Mouse (Mus musculus): ENCODE results near the gene Fgb. TPM values are rescaled to one million over a fixed set of nuclear protein-coding genes. Genes with fewer than 3 reads are reported as not detected.

Gene Fgb
- polyA plus RNA-seq (2015; fragmentation: Nextera tagmentation; extraction: Ambion mirVana) = 0.49 and 2.7 TPM in 2 replicates

GRCm38 (mm10) chr3:83049680-83050079 lies at the start of gene Fgb:
Fgb (minus strand) TSS chr3:83049863.
- no peak within 1 kb of the TSS for H3K27ac ChIP-seq
- 74% methylated on average over 8 of the region's 8 CpGs for WGBS

GRCm38 (mm10) chr3:83099139-83099538 lies 49.5 kb upstream of the Fgb start:
- H3K9ac ChIP-seq = no peak overlapping the region
- H3K4me2 ChIP-seq = peak overlapping the region; percentile 45
- 84% methylated on average over 1 of the region's 1 CpGs for WGBS
- H3K27ac ChIP-seq = no peak overlapping the region
- no peaks in the 10 kb centered on the region for H3K9me3 ChIP-seq
- no peaks in the 10 kb centered on the region for H3K27me3 ChIP-seq
- H3K4me3 ChIP-seq = peak overlapping the region; percentile 21
- no peaks in the 10 kb centered on the region for H3K36me3 ChIP-seq
- no peak for ATAC-seq (ENCODE audit: borderline replicate concordance, extremely low read depth, low FRiP score, low TSS enrichment)
- H3K4me1 ChIP-seq = peaks cover 5% of the 10 kb centered on the region; the same call in 1 of the 2 replicates

More at GRCm38 (mm10) chr3:83049680-83050079, at the start of gene Fgb:
- H3K36me3 ChIP-seq = no peaks in the 10 kb centered on the region
- no peak within 1 kb of the TSS for H3K4me3 ChIP-seq
- H3K27me3 ChIP-seq = no peaks in the 10 kb centered on the region
- H3K9me3 ChIP-seq = no peaks in the 10 kb centered on the region
- no peak within 1 kb of the TSS for H3K9ac ChIP-seq
- ATAC-seq (ENCODE audit: borderline replicate concordance, extremely low read depth, low FRiP score, low TSS enrichment) = no peak
- H3K4me2 ChIP-seq = no peak within 1 kb of the TSS
- H3K4me1 ChIP-seq = no peaks in the 10 kb centered on the region

GRCm38 (mm10) chr3:83098546-83099034 lies 48.9 kb upstream of the Fgb start:
- H3K36me3 ChIP-seq = no peaks in the 10 kb centered on the region
- H3K9ac ChIP-seq = no peak overlapping the region
- no peak; the same call in 1 of the 2 replicates for ATAC-seq (ENCODE audit: borderline replicate concordance, extremely low read depth, low FRiP score, low TSS enrichment)
- no peaks in the 10 kb centered on the region for H3K9me3 ChIP-seq
- no peaks in the 10 kb centered on the region for H3K27me3 ChIP-seq
- WGBS = 8% methylated on average over 14 of the region's 14 CpGs
- H3K27ac ChIP-seq = no peak overlapping the region
- H3K4me1 ChIP-seq = peaks cover 5% of the 10 kb centered on the region; the same call in 1 of the 2 replicates
- peak overlapping the region; percentile 21 for H3K4me3 ChIP-seq
- peak overlapping the region; percentile 45 for H3K4me2 ChIP-seq

- 83% methylated on average over 6 of the region's 6 CpGs for WGBS
Observed at GRCm38 (mm10) chr3:83097586-83097985, 47.9 kb upstream of the Fgb start.

GRCm38 (mm10) chr3:83080567-83081055 lies 30.9 kb upstream of the Fgb start:
- Histone ChIP-seq H3K36me3 (no peaks in the 10 kb centered on the region), H3K4me2 (peak overlapping the region; percentile 73), H3K9me3 (no peaks in the 10 kb centered on the region), H3K4me3 (peak overlapping the region; percentile 40), H3K9ac (0 out of 2 replicates have a peak overlapping the region, but pooled peaks have one; percentile 2), H3K4me1 (peaks cover 10% of the 10 kb centered on the region), H3K27me3 (no peaks in the 10 kb centered on the region), H3K27ac (peak overlapping the region; percentile 57; the same call in 1 of the 2 replicates)
- peak; percentile 88 for ATAC-seq (ENCODE audit: borderline replicate concordance, extremely low read depth, low FRiP score, low TSS enrichment)
- 3% methylated on average over 11 of the region's 11 CpGs for WGBS

More at GRCm38 (mm10) chr3:83097586-83097985, 47.9 kb upstream of the Fgb start:
- no peak for ATAC-seq (ENCODE audit: borderline replicate concordance, extremely low read depth, low FRiP score, low TSS enrichment)
- Histone ChIP-seq H3K36me3 (no peaks in the 10 kb centered on the region), H3K27me3 (no peaks in the 10 kb centered on the region), H3K4me3 (no peak overlapping the region), H3K4me2 (no peak overlapping the region), H3K9ac (no peak overlapping the region), H3K27ac (no peak overlapping the region), H3K9me3 (no peaks in the 10 kb centered on the region), H3K4me1 (peaks cover 5% of the 10 kb centered on the region; the same call in 1 of the 2 replicates)

GRCm38 (mm10) chr3:83076563-83076962 lies 26.9 kb upstream of the Fgb start:
- H3K9me3 ChIP-seq = no peaks in the 10 kb centered on the region
- H3K27me3 ChIP-seq = no peaks in the 10 kb centered on the region
- H3K4me1 ChIP-seq = peaks cover 10% of the 10 kb centered on the region
- no peak overlapping the region for H3K4me2 ChIP-seq
- H3K4me3 ChIP-seq = no peak overlapping the region
- H3K9ac ChIP-seq = no peak overlapping the region
- peaks cover 13% of the 10 kb centered on the region for H3K36me3 ChIP-seq
- H3K27ac ChIP-seq = no peak overlapping the region
- 37% methylated on average over 2 of the region's 3 CpGs for WGBS
- no peak for ATAC-seq (ENCODE audit: borderline replicate concordance, extremely low read depth, low FRiP score, low TSS enrichment)

- Histone ChIP-seq H3K36me3 (peaks cover 70% of the 10 kb centered on the region), H3K4me2 (no peak overlapping the region), H3K27me3 (no peaks in the 10 kb centered on the region), H3K9ac (no peak overlapping the region), H3K9me3 (no peaks in the 10 kb centered on the region), H3K4me1 (no peaks in the 10 kb centered on the region), H3K27ac (no peak overlapping the region), H3K4me3 (no peak overlapping the region)
- WGBS = 77% methylated on average over 4 of the region's 4 CpGs
- no peak for ATAC-seq (ENCODE audit: borderline replicate concordance, extremely low read depth, low FRiP score, low TSS enrichment)
Observed at GRCm38 (mm10) chr3:83070231-83070630, 20.6 kb upstream of the Fgb start.

- no peaks in the 10 kb centered on the region for H3K4me1 ChIP-seq
- no peak for ATAC-seq (ENCODE audit: borderline replicate concordance, extremely low read depth, low FRiP score, low TSS enrichment)
- no peak overlapping the region for H3K4me3 ChIP-seq
- H3K27me3 ChIP-seq = no peaks in the 10 kb centered on the region
- H3K9me3 ChIP-seq = no peaks in the 10 kb centered on the region
- no peak overlapping the region for H3K27ac ChIP-seq
- H3K9ac ChIP-seq = no peak overlapping the region
- peaks cover 72% of the 10 kb centered on the region for H3K36me3 ChIP-seq
- no peak overlapping the region for H3K4me2 ChIP-seq
- 92% methylated on average over 13 of the region's 13 CpGs for WGBS
Observed at GRCm38 (mm10) chr3:83068869-83069268, 19.2 kb upstream of the Fgb start.

GRCm38 (mm10) chr3:83067920-83068319 lies 18.3 kb upstream of the Fgb start:
- no peak for ATAC-seq (ENCODE audit: borderline replicate concordance, extremely low read depth, low FRiP score, low TSS enrichment)
- H3K4me1 ChIP-seq = no peaks in the 10 kb centered on the region
- 67% methylated on average over 9 of the region's 9 CpGs for whole genome bisulfite sequencing
- no peak overlapping the region for H3K4me2 ChIP-seq
- H3K36me3 ChIP-seq = peaks cover 78% of the 10 kb centered on the region
- no peak overlapping the region for H3K9ac ChIP-seq
- H3K27ac ChIP-seq = no peak overlapping the region
- no peaks in the 10 kb centered on the region for H3K9me3 ChIP-seq
- no peaks in the 10 kb centered on the region for H3K27me3 ChIP-seq
- H3K4me3 ChIP-seq = no peak overlapping the region

- H3K4me1 ChIP-seq = peaks cover 9% of the 10 kb centered on the region
- ATAC-seq (ENCODE audit: borderline replicate concordance, extremely low read depth, low FRiP score, low TSS enrichment) = no peak
- H3K27ac ChIP-seq = no peak overlapping the region
- no peak overlapping the region for H3K9ac ChIP-seq
- H3K9me3 ChIP-seq = no peaks in the 10 kb centered on the region
- H3K27me3 ChIP-seq = no peaks in the 10 kb centered on the region
- no peak overlapping the region for H3K4me3 ChIP-seq
- peaks cover 47% of the 10 kb centered on the region for H3K36me3 ChIP-seq
- WGBS = 95% methylated on average over 2 of the region's 2 CpGs
- no peak overlapping the region for H3K4me2 ChIP-seq
Observed at GRCm38 (mm10) chr3:83057046-83057445, 7.4 kb upstream of the Fgb start.

GRCm38 (mm10) chr3:83055281-83056038 lies 5.8 kb upstream of the Fgb start, which contains the start of gene Plrg1:
Plrg1 (plus strand) TSS chr3:83055522.
- H3K27me3 ChIP-seq = no peaks in the 10 kb centered on the region
- peaks cover 31% of the 10 kb centered on the region for H3K36me3 ChIP-seq
- no peaks in the 10 kb centered on the region for H3K9me3 ChIP-seq
- peak; percentile 98 for ATAC-seq (ENCODE audit: borderline replicate concordance, extremely low read depth, low FRiP score, low TSS enrichment)
- H3K9ac ChIP-seq = peak within 1 kb of the TSS; percentile 67
- peak within 1 kb of the TSS; percentile 45 for H3K27ac ChIP-seq
- peak within 1 kb of the TSS; percentile 61 for H3K4me3 ChIP-seq
- peaks cover 9% of the 10 kb centered on the region for H3K4me1 ChIP-seq
- WGBS = under 1% methylated on average over 61 of the region's 61 CpGs
- peak within 1 kb of the TSS; percentile 71 for H3K4me2 ChIP-seq

GRCm38 (mm10) chr3:83054759-83055158 lies 5.1 kb upstream of the Fgb start:
- no peaks in the 10 kb centered on the region for H3K27me3 ChIP-seq
- H3K36me3 ChIP-seq = peaks cover 25% of the 10 kb centered on the region
- no peak for ATAC-seq (ENCODE audit: borderline replicate concordance, extremely low read depth, low FRiP score, low TSS enrichment)

More at GRCm38 (mm10) chr3:83054759-83055158, 5.1 kb upstream of the Fgb start:
- Histone ChIP-seq H3K27ac (no peak overlapping the region), H3K4me3 (peak overlapping the region; percentile 61), H3K4me1 (peaks cover 9% of the 10 kb centered on the region), H3K9ac (0 out of 2 replicates have a peak overlapping the region, but pooled peaks have one; percentile 13), H3K4me2 (peak overlapping the region; percentile 52), H3K9me3 (no peaks in the 10 kb centered on the region)
- 28% methylated on average over 13 of the region's 13 CpGs for WGBS
